10 mouse cellular contexts compared by ENCODE assay signal in the genomic region with DNA sequence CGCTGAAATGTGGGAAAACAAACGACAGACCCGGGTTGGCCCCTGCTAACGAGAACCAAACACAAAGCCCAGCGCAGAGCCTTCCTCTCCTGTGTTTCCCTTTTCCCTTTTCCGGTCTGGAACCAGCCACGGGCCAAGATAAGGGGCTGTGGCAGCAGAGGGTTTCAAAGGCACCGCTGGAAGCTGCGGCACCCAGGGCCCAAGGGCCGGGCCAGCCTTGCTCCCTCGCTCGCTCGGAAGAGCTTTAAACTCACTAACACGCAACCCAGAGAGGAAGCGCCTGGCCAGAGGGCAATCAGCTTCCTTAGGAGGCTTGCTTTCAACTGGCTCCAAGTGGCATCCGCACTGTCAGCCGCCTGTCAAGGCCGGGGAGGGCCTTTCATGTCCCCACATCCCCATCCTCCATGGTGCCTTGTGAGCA. TPM values are rescaled to one million over a fixed set of nuclear protein-coding genes. Genes with fewer than 3 reads are reported as not detected.
DNase-seq lines count a peak whose midpoint lies in the region; ATAC-seq lines count a peak whose summit lies in the region.
"Had no signal": no experiment of that assay in that cellular context is flagged by ENCODE, and none has a peak within 500 bp of the region (broad histone marks: within the 10 kb centered on the region; RNA-seq: fewer than 3 reads in every experiment).

No protein-coding gene starts in this region.

- no peaks in the 10 kb centered on the region for H3K9me3 ChIP-seq in heart, embryonic 13.5 days
- no peaks in the 10 kb centered on the region for H3K9me3 ChIP-seq in embryonic facial prominence, embryonic 12.5 days
- no peaks in the 10 kb centered on the region for H3K9me3 ChIP-seq in limb, embryonic 13.5 days

- 12% methylated on average over 18 of the region's 18 CpGs for WGBS in heart, embryonic 13.5 days
- 27% methylated on average over 18 of the region's 18 CpGs for WGBS in embryonic facial prominence, embryonic 12.5 days
- WGBS in limb, embryonic 13.5 days = 21% methylated on average over 18 of the region's 18 CpGs

- peak overlapping the region; percentile 19 for H3K9ac ChIP-seq in heart, embryonic 13.5 days
- H3K9ac ChIP-seq in embryonic facial prominence, embryonic 12.5 days = no peak overlapping the region
- H3K9ac ChIP-seq in limb, embryonic 13.5 days = peak overlapping the region; percentile 39

- no peak overlapping the region; the same call in none of the 2 replicates for H3K27ac ChIP-seq in heart, embryonic 13.5 days (replicated peaks)
- peak overlapping the region; percentile 59; the same call in 1 of the 2 replicates for H3K27ac ChIP-seq in embryonic facial prominence, embryonic 12.5 days
- peak overlapping the region; percentile 33; the same call in 1 of the 2 replicates for H3K27ac ChIP-seq in limb, embryonic 13.5 days

- no peak overlapping the region for H3K4me3 ChIP-seq in heart, embryonic 13.5 days
- H3K4me3 ChIP-seq in embryonic facial prominence, embryonic 12.5 days = no peak overlapping the region
- no peak overlapping the region for H3K4me3 ChIP-seq in limb, embryonic 13.5 days

- H3K4me1 ChIP-seq in heart, embryonic 13.5 days = peaks cover 92% of the 10 kb centered on the region
- H3K4me1 ChIP-seq in embryonic facial prominence, embryonic 12.5 days = peaks cover 58% of the 10 kb centered on the region
- H3K4me1 ChIP-seq in limb, embryonic 13.5 days = peaks cover 81% of the 10 kb centered on the region

- no peaks in the 10 kb centered on the region for H3K36me3 ChIP-seq in heart, embryonic 13.5 days
- no peaks in the 10 kb centered on the region for H3K36me3 ChIP-seq in embryonic facial prominence, embryonic 12.5 days
- H3K36me3 ChIP-seq in limb, embryonic 13.5 days = no peaks in the 10 kb centered on the region

- peaks cover 42% of the 10 kb centered on the region for H3K27me3 ChIP-seq in heart, embryonic 13.5 days (replicated peaks)
- peaks cover 3% of the 10 kb centered on the region; the same call in 1 of the 2 replicates for H3K27me3 ChIP-seq in embryonic facial prominence, embryonic 12.5 days
- peaks cover 24% of the 10 kb centered on the region for H3K27me3 ChIP-seq in limb, embryonic 13.5 days

- no peak for ATAC-seq in heart, embryonic 13.5 days (ENCODE audit: extremely low read depth, insufficient number of reproducible peaks, low FRiP score, low TSS enrichment)
- no peak for ATAC-seq in embryonic facial prominence, embryonic 12.5 days (ENCODE audit: insufficient number of reproducible peaks, insufficient read depth, low FRiP score, low TSS enrichment)
- ATAC-seq in limb, embryonic 13.5 days (ENCODE audit: low FRiP score, low read depth) = no peak

- no peak for DNase-seq in heart, postnatal 25 days (ENCODE audit: low spot score)
- peak; percentile 56 for DNase-seq in neural tube, embryonic 10.5 days (ENCODE audit: extremely low spot score, low spot score)
- no peak for DNase-seq in ovary, postnatal 14 days (ENCODE audit: low spot score)
- DNase-seq in gastrocnemius, postnatal 25 days = no peak
- DNase-seq in urinary bladder, adult 2 months (ENCODE audit: low spot score) = no peak
- DNase-seq: gastrocnemius, postnatal 10 days had no signal

- peak overlapping the region; percentile 47 for H3K4me2 ChIP-seq in heart, embryonic 13.5 days
- H3K4me2 ChIP-seq in embryonic facial prominence, embryonic 12.5 days (replicated peaks) = no peak overlapping the region
- H3K4me2 ChIP-seq in limb, embryonic 13.5 days (replicated peaks) = peak overlapping the region; percentile 23; the same call in 1 of the 2 replicates

- intact Hi-C loops in heart, postnatal 25 days (cut with DNase I) = no loop called here

RNA-seq across cellular contexts. Expression of gene Nfatc2, which starts 47.9 kb away (rescaled TPM):
- 9.3 and 10.1 TPM in 2 replicates for polyA plus RNA-seq in heart, embryonic 13.5 days (2015; fragmentation: Nextera tagmentation; extraction: Ambion mirVana)
- 10 to 100 TPM; 16.7 to 20.8 TPM for total RNA-seq in heart, postnatal 25 days (2021)
- polyA plus RNA-seq in embryonic facial prominence, embryonic 12.5 days (2016; fragmentation: Nextera tagmentation; extraction: Ambion mirVana) = 4.6 and 5.1 TPM in 2 replicates
- polyA plus RNA-seq in limb, embryonic 13.5 days (2015; fragmentation: Nextera tagmentation; extraction: Ambion mirVana) = 6.3 and 7.3 TPM in 2 replicates
- 1 to 10 TPM; 6.4 to 7.7 TPM for total RNA-seq in gastrocnemius, postnatal 25 days (2021)
- polyA plus RNA-seq in urinary bladder, adult 2 months (2012; rRNA removed) = 2.4 and 4.9 TPM in 2 replicates
- total RNA-seq: MEL had no signal
